Mouse (Mus musculus) ES-E14 (cell line): ENCODE measurements around the gene Pilrb2.

ENCODE experiments used
- CHD2 ChIP-seq: IDR thresholded peaks from 2 replicates; pipeline ENCODE4 v1.6.1; 2014; ENCODE audit warnings: mild to moderate bottlenecking, low read depth, low read length, inconsistent platforms
- HCFC1 ChIP-seq: IDR thresholded peaks from 2 replicates; pipeline ENCODE4 v1.6.1; 2012; ENCODE audit warnings: low read length, inconsistent platforms, borderline replicate concordance; ENCODE audit not compliant: insufficient read depth
- MAFK ChIP-seq: IDR thresholded peaks from 2 replicates; pipeline ENCODE4 v1.6.1; 2014; ENCODE audit warnings: mild to moderate bottlenecking, low read depth, low read length, inconsistent platforms; ENCODE audit not compliant: insufficient read depth
- ZC3H11A ChIP-seq: IDR thresholded peaks from 2 replicates; pipeline ENCODE4 v1.6.1; 2012; ENCODE audit warnings: low read depth, mild to moderate bottlenecking, inconsistent platforms, low read length, borderline replicate concordance
- ZNF384 ChIP-seq: IDR thresholded peaks from 2 replicates; pipeline ENCODE4 v1.6.1; 2012; ENCODE audit warnings: low read depth, low read length, inconsistent platforms

- TF ChIP-seq HCFC1 (no peak), ZC3H11A (no peak), CHD2 (no peak), MAFK (no peak), ZNF384 (no peak)
Measured at GRCm38 (mm10) chr5:137909564-137910262, 38.1 kb upstream of the Pilrb2 start.
